Mouse (Mus musculus) ES-E14 (cell line): ENCODE measurements around the gene Kcnj9. TPM values are rescaled to one million over a fixed set of nuclear protein-coding genes. Genes with fewer than 3 reads are reported as not detected.

ENCODE experiments used
- DNase-seq: peaks from one replicate; pipeline ENCODE4 v3.0.0-alpha.2; 2013; ENCODE audit warnings: low read depth, low spot score
- H3K27ac ChIP-seq: 2 replicates; pipeline ENCODE4 v1.5.1; 2012; ENCODE audit warnings: low read depth, mild to moderate bottlenecking, low read length, moderate library complexity, mixed read lengths; ENCODE audit not compliant: poor library complexity, insufficient read depth, severe bottlenecking
- H3K36me3 ChIP-seq: 2 replicates; pipeline ENCODE4 v1.6.1; 2012; ENCODE audit warnings: mild to moderate bottlenecking, low read length, moderate library complexity, mixed read lengths; ENCODE audit not compliant: control insufficient read depth, poor library complexity, insufficient read depth, severe bottlenecking
- H3K4me1 ChIP-seq, 2 experiments: fragments of 150-350 bp in 1 of 2; sonication (generic) in 1 of 2; 2 replicates each; pipeline ENCODE4 v1.6.1; 2012; ENCODE audit warnings: low read length in 2 of 2, mild to moderate bottlenecking in 1 of 2, mixed read lengths in 1 of 2; ENCODE audit not compliant: control insufficient read depth in 2 of 2, insufficient read depth in 2 of 2, poor library complexity in 1 of 2
- H3K4me3 ChIP-seq, 2 experiments: fragments of 150-350 bp in 1 of 2; sonication (generic) in 1 of 2; 2 replicates each; pipeline ENCODE4 v1.5.1; 2012; ENCODE audit warnings: low read length in 2 of 2, low read depth in 1 of 2, mild to moderate bottlenecking in 1 of 2, mixed read lengths in 1 of 2; ENCODE audit not compliant: insufficient read depth in 1 of 2, poor library complexity in 1 of 2, severe bottlenecking in 1 of 2
- H3K9ac ChIP-seq: 2 replicates; pipeline ENCODE4 v1.6.1; 2012; ENCODE audit warnings: low read depth, mild to moderate bottlenecking, low read length, mixed read lengths; ENCODE audit not compliant: poor library complexity, insufficient read depth, severe bottlenecking
- H3K9me3 ChIP-seq: fragments of 150-350 bp; sonication (generic); 2 replicates; pipeline ENCODE4 v1.6.1; 2012; ENCODE audit warnings: low read depth, mild to moderate bottlenecking, low read length; ENCODE audit not compliant: control insufficient read depth, insufficient read depth
- CHD2 ChIP-seq: IDR thresholded peaks from 2 replicates; pipeline ENCODE4 v1.6.1; 2014; ENCODE audit warnings: mild to moderate bottlenecking, low read depth, low read length, inconsistent platforms
- HCFC1 ChIP-seq: IDR thresholded peaks from 2 replicates; pipeline ENCODE4 v1.6.1; 2012; ENCODE audit warnings: low read length, inconsistent platforms, borderline replicate concordance; ENCODE audit not compliant: insufficient read depth
- MAFK ChIP-seq: IDR thresholded peaks from 2 replicates; pipeline ENCODE4 v1.6.1; 2014; ENCODE audit warnings: mild to moderate bottlenecking, low read depth, low read length, inconsistent platforms; ENCODE audit not compliant: insufficient read depth
- ZC3H11A ChIP-seq: IDR thresholded peaks from 2 replicates; pipeline ENCODE4 v1.6.1; 2012; ENCODE audit warnings: low read depth, mild to moderate bottlenecking, inconsistent platforms, low read length, borderline replicate concordance
- ZNF384 ChIP-seq: IDR thresholded peaks from 2 replicates; pipeline ENCODE4 v1.6.1; 2012; ENCODE audit warnings: low read depth, low read length, inconsistent platforms
- in situ Hi-C, 2 experiments: fragments of 600-800 bp; cut with MboI; formaldehyde crosslinking; loops; one replicate each; pipeline ENCODE4 v1.15.1; 2025; ENCODE audit warnings: low sequenced_read_pairs in 2 of 2, inconsistent platforms in 1 of 2; ENCODE audit not compliant: unreplicated experiment in 2 of 2
- total RNA-seq: library from RNA; depleted of rRNA; stranded (reverse); fragments of 300-350 nt; gene quantifications from 2 replicates; pipeline ENCODE4 v1.2.3, GENCODE M21; 2012

Gene Kcnj9
- total RNA-seq, 1 experiment = 1.2 TPM

DNA sequence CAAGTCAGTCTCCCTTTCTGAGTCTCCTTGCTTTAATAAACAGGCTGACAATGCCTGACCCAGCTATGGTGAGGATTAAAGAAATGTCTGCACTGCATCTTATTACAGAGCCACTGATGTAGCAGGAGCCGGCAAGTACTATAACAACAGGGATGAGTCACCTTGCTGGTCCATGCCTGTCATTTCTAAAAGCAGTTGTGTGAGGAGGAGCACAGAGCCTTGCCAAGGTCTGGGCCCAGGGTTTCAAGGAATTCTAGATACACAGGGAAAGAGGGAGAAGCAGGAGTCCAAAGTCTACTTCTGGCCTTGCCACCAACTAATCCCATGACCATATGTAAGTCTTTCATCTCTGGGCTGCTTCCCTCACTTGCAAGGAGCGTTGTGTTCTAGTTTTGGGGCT lies 36.2 kb downstream of the Kcnj9 start:
- in situ Hi-C loops = no loop called here

DNA sequence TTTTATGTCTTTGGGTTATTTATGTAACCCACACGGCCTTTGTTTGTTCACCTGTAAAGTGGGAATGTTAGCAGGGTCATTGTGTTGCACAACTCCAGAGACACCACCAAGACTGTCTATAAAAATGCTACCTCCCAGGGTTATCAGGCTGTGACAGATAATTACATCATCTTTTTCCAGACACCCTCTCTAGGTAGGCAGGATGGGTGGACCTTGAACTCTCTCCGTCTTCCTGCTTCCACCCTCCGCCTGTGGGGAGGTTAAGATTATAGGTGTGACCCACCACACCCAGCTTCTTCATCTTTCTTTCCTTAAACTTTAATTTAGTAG lies 39.5 kb downstream of the Kcnj9 start:
- Histone ChIP-seq H3K36me3 (no peaks in the 10 kb centered on the region), H3K27ac (no peak overlapping the region), H3K4me1 (no peaks in the 10 kb centered on the region), H3K9ac (no peak overlapping the region), H3K9me3 (no peaks in the 10 kb centered on the region), H3K4me3 (no peak overlapping the region)
- in situ Hi-C loops = no loop called here
- DNase-seq = no peak
- no peak for TF ChIP-seq MAFK
- no peak for TF ChIP-seq CHD2
- no peak for TF ChIP-seq ZC3H11A
- no peak for TF ChIP-seq ZNF384

More for the DNA sequence above, 36.2 kb downstream of the Kcnj9 start:
- no peak for DNase-seq
- Histone ChIP-seq H3K9ac (no peak overlapping the region), H3K36me3 (no peaks in the 10 kb centered on the region), H3K4me3 (no peak overlapping the region), H3K9me3 (no peaks in the 10 kb centered on the region), H3K4me1 (peaks cover 0 to 7% of the 10 kb centered on the region in 2 experiments; a peak in 1 of 4 replicates), H3K27ac (no peak overlapping the region)
- no peak for TF ChIP-seq ZC3H11A
- TF ChIP-seq MAFK = no peak
- TF ChIP-seq ZNF384 = no peak
- no peak for TF ChIP-seq HCFC1
- no peak for TF ChIP-seq CHD2

- H3K9ac ChIP-seq = no peak overlapping the region
- in situ Hi-C loops = no loop called here
- no peak overlapping the region for H3K4me3 ChIP-seq
- no peak overlapping the region for H3K27ac ChIP-seq
- no peaks in the 10 kb centered on the region for H3K4me1 ChIP-seq
- no peaks in the 10 kb centered on the region for H3K9me3 ChIP-seq
- TF ChIP-seq HCFC1 (no peak), CHD2 (no peak)
- no peaks in the 10 kb centered on the region for H3K36me3 ChIP-seq
- DNase-seq = no peak
These were observed 40.1 kb downstream of the Kcnj9 start for GRCm38 (mm10) chr1:172288900-172289616.

DNA sequence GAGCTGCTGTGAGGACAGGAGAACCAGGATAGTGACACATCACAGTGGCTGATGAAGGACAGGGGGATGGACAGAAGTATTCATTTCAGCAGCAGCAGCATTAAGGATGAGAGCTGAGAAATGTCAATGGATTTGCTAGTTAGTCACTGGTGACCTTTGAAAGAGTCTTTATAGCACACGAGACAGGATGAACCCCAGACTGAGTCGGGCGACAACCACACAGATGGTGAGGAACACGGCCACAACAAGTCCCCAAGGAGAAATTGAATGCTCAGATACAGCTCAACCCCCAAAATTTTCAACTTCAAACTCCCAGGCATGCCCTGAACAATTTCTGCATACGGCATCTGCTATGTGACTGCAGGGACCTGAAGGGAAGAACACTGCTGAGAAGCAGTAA lies 42.4 kb downstream of the Kcnj9 start:
- TF ChIP-seq MAFK (no peak), ZNF384 (no peak), HCFC1 (no peak), CHD2 (no peak), ZC3H11A (no peak)
- in situ Hi-C loops = no loop called here
- Histone ChIP-seq H3K27ac (no peak overlapping the region), H3K9me3 (no peaks in the 10 kb centered on the region), H3K4me3 (no peak overlapping the region), H3K36me3 (no peaks in the 10 kb centered on the region), H3K9ac (no peak overlapping the region), H3K4me1 (0 out of 4 replicates have a peak, but pooled peaks cover 0 to 1% of the 10 kb centered on the region in 2 experiments)
- no peak for DNase-seq

- Histone ChIP-seq H3K9me3 (no peaks in the 10 kb centered on the region), H3K4me1 (peaks cover 0 to 4% of the 10 kb centered on the region in 2 experiments; a peak in 1 of 4 replicates), H3K4me3 (no peak overlapping the region), H3K9ac (no peak overlapping the region), H3K27ac (no peak overlapping the region), H3K36me3 (no peaks in the 10 kb centered on the region)
- no peak for TF ChIP-seq ZC3H11A
- TF ChIP-seq CHD2 = no peak
- no peak for TF ChIP-seq ZNF384
- no peak for TF ChIP-seq MAFK
- TF ChIP-seq HCFC1 = no peak
- no peak for DNase-seq
- in situ Hi-C loops = no loop called here
These were observed 44.9 kb downstream of the Kcnj9 start for GRCm38 (mm10) chr1:172284221-172284620.
